Mouse (Mus musculus): ENCODE results near the gene Tmem132d. TPM values are rescaled to one million over a fixed set of nuclear protein-coding genes. Genes with fewer than 3 reads are reported as not detected.

The Tmem132d gene
- polyA plus RNA-seq, 1 experiment = not detected

- Histone ChIP-seq H3K27me3 (ENCODE audit: control insufficient read depth, insufficient read depth, insufficient read length) (no peaks in the 10 kb centered on the region), H3ac (ENCODE audit: control insufficient read depth, insufficient read length, low read depth) (no peak overlapping the region), H3K79me2 (ENCODE audit: control insufficient read depth, insufficient read depth) (no peaks in the 10 kb centered on the region), H3K4me3 (ENCODE audit: insufficient read depth, poor library complexity, severe bottlenecking) (no peak overlapping the region), H3K79me3 (ENCODE audit: low read depth) (no peaks in the 10 kb centered on the region), H3K36me3 (ENCODE audit: control insufficient read depth, insufficient read depth) (no peaks in the 10 kb centered on the region)
- TF ChIP-seq USF1 (IDR thresholded peaks at IDR 0.05; ENCODE audit: low read depth) (no peak), CEBPB (IDR thresholded peaks at IDR 0.05; ENCODE audit: low read depth) (no peak), FOSL1 (IDR thresholded peaks at IDR 0.05; ENCODE audit: insufficient read depth, low read length, poor library complexity, severe bottlenecking) (no peak), MAX (IDR thresholded peaks at IDR 0.05) (no peak), MYOD1 (IDR thresholded peaks at IDR 0.05; ENCODE audit: control insufficient read depth, insufficient read length, low read depth) (no peak), CTCF (IDR thresholded peaks at IDR 0.05; ENCODE audit: control insufficient read depth, insufficient read depth, insufficient read length) (no peak), MYOG (IDR thresholded peaks at IDR 0.05; ENCODE audit: control insufficient read depth, extremely low read depth, insufficient read length) (no peak)
Measured at GRCm38 (mm10) chr5:127914157-127914556, 518.7 kb downstream of the Tmem132d start.

GRCm38 (mm10) chr5:127911603-127912002 is 521.3 kb downstream of the Tmem132d start:
- Histone ChIP-seq H3K36me3 (ENCODE audit: control insufficient read depth, insufficient read depth) (no peaks in the 10 kb centered on the region), H3K27me3 (ENCODE audit: control insufficient read depth, insufficient read depth, insufficient read length) (no peaks in the 10 kb centered on the region), H3K4me3 (ENCODE audit: insufficient read depth, poor library complexity, severe bottlenecking) (no peak overlapping the region), H3K79me3 (ENCODE audit: low read depth) (no peaks in the 10 kb centered on the region), H3ac (ENCODE audit: control insufficient read depth, insufficient read length, low read depth) (no peak overlapping the region), H3K79me2 (ENCODE audit: control insufficient read depth, insufficient read depth) (no peaks in the 10 kb centered on the region)
- TF ChIP-seq MYOD1 (IDR thresholded peaks at IDR 0.05; ENCODE audit: control insufficient read depth, insufficient read length, low read depth) (no peak), MAX (IDR thresholded peaks at IDR 0.05) (no peak), FOSL1 (IDR thresholded peaks at IDR 0.05; ENCODE audit: insufficient read depth, low read length, poor library complexity, severe bottlenecking) (no peak), MYOG (IDR thresholded peaks at IDR 0.05; ENCODE audit: control insufficient read depth, extremely low read depth, insufficient read length) (no peak), CTCF (IDR thresholded peaks at IDR 0.05; ENCODE audit: control insufficient read depth, insufficient read depth, insufficient read length) (no peak), USF1 (IDR thresholded peaks at IDR 0.05; ENCODE audit: low read depth) (no peak), CEBPB (IDR thresholded peaks at IDR 0.05; ENCODE audit: low read depth) (no peak)

- no peaks in the 10 kb centered on the region for H3K27me3 ChIP-seq (ENCODE audit: control insufficient read depth, insufficient read depth, insufficient read length)
- H3K4me3 ChIP-seq (ENCODE audit: insufficient read depth, poor library complexity, severe bottlenecking) = no peak overlapping the region
- no peaks in the 10 kb centered on the region for H3K36me3 ChIP-seq (ENCODE audit: control insufficient read depth, insufficient read depth)
- H3ac ChIP-seq (ENCODE audit: control insufficient read depth, insufficient read length, low read depth) = no peak overlapping the region
- TF ChIP-seq CEBPB (IDR thresholded peaks at IDR 0.05; ENCODE audit: low read depth) = no peak
- no peak for TF ChIP-seq FOSL1 (IDR thresholded peaks at IDR 0.05; ENCODE audit: insufficient read depth, low read length, poor library complexity, severe bottlenecking)
- no peak for TF ChIP-seq CTCF (IDR thresholded peaks at IDR 0.05; ENCODE audit: control insufficient read depth, insufficient read depth, insufficient read length)
- TF ChIP-seq MYOD1 (IDR thresholded peaks at IDR 0.05; ENCODE audit: control insufficient read depth, insufficient read length, low read depth) = no peak
- no peak for TF ChIP-seq MYOG (IDR thresholded peaks at IDR 0.05; ENCODE audit: control insufficient read depth, extremely low read depth, insufficient read length)
- no peak for TF ChIP-seq MAX (IDR thresholded peaks at IDR 0.05)
- no peaks in the 10 kb centered on the region for H3K79me3 ChIP-seq (ENCODE audit: low read depth)
- no peaks in the 10 kb centered on the region for H3K79me2 ChIP-seq (ENCODE audit: control insufficient read depth, insufficient read depth)
Measured at GRCm38 (mm10) chr5:127910356-127910755, 522.5 kb downstream of the Tmem132d start.

- Histone ChIP-seq H3K27me3 (ENCODE audit: control insufficient read depth, insufficient read depth, insufficient read length) (no peaks in the 10 kb centered on the region), H3K79me2 (ENCODE audit: control insufficient read depth, insufficient read depth) (no peaks in the 10 kb centered on the region), H3K79me3 (ENCODE audit: low read depth) (no peaks in the 10 kb centered on the region), H3K36me3 (ENCODE audit: control insufficient read depth, insufficient read depth) (no peaks in the 10 kb centered on the region), H3K4me3 (ENCODE audit: insufficient read depth, poor library complexity, severe bottlenecking) (no peak overlapping the region), H3ac (ENCODE audit: control insufficient read depth, insufficient read length, low read depth) (no peak overlapping the region)
- TF ChIP-seq MYOD1 (IDR thresholded peaks at IDR 0.05; ENCODE audit: control insufficient read depth, insufficient read length, low read depth) (no peak), CTCF (IDR thresholded peaks at IDR 0.05; ENCODE audit: control insufficient read depth, insufficient read depth, insufficient read length) (no peak), MAX (IDR thresholded peaks at IDR 0.05) (no peak), MYOG (IDR thresholded peaks at IDR 0.05; ENCODE audit: control insufficient read depth, extremely low read depth, insufficient read length) (no peak), FOSL1 (IDR thresholded peaks at IDR 0.05; ENCODE audit: insufficient read depth, low read length, poor library complexity, severe bottlenecking) (no peak), USF1 (IDR thresholded peaks at IDR 0.05; ENCODE audit: low read depth) (no peak), CEBPB (IDR thresholded peaks at IDR 0.05; ENCODE audit: low read depth) (no peak)
Measured at GRCm38 (mm10) chr5:127895176-127895575, 537.7 kb downstream of the Tmem132d start.

- Histone ChIP-seq H3K27me3 (ENCODE audit: control insufficient read depth, insufficient read depth, insufficient read length) (no peaks in the 10 kb centered on the region), H3K79me2 (ENCODE audit: control insufficient read depth, insufficient read depth) (no peaks in the 10 kb centered on the region), H3K36me3 (ENCODE audit: control insufficient read depth, insufficient read depth) (no peaks in the 10 kb centered on the region), H3K79me3 (ENCODE audit: low read depth) (no peaks in the 10 kb centered on the region), H3ac (ENCODE audit: control insufficient read depth, insufficient read length, low read depth) (no peak overlapping the region), H3K4me3 (ENCODE audit: insufficient read depth, poor library complexity, severe bottlenecking) (no peak overlapping the region)
- TF ChIP-seq MYOG (IDR thresholded peaks at IDR 0.05; ENCODE audit: control insufficient read depth, extremely low read depth, insufficient read length) = no peak
- no peak for TF ChIP-seq USF1 (IDR thresholded peaks at IDR 0.05; ENCODE audit: low read depth)
- no peak for TF ChIP-seq MYOD1 (IDR thresholded peaks at IDR 0.05; ENCODE audit: control insufficient read depth, insufficient read length, low read depth)
- no peak for TF ChIP-seq FOSL1 (IDR thresholded peaks at IDR 0.05; ENCODE audit: insufficient read depth, low read length, poor library complexity, severe bottlenecking)
- TF ChIP-seq CEBPB (IDR thresholded peaks at IDR 0.05; ENCODE audit: low read depth) = no peak
- no peak for TF ChIP-seq MAX (IDR thresholded peaks at IDR 0.05)
- TF ChIP-seq CTCF (IDR thresholded peaks at IDR 0.05; ENCODE audit: control insufficient read depth, insufficient read depth, insufficient read length) = no peak
Measured at GRCm38 (mm10) chr5:127885566-127886505, 547.0 kb downstream of the Tmem132d start.
